Mouse (Mus musculus) erythroblast, embryonic 14.5 days (primary cell): ENCODE data around the gene Gm10961. TPM values are rescaled to one million over a fixed set of nuclear protein-coding genes. Genes with fewer than 3 reads are reported as not detected.
"Not testable (repeated sequence)": the region's sequence is repeated elsewhere in the genome, so short reads cannot be mapped to it uniquely, and the experiment has no call there.

Experiments used
- H3K27me3 ChIP-seq: 2 replicates; pipeline ENCODE4 v1.6.1; 2012; ENCODE audit warnings: inconsistent platforms; ENCODE audit not compliant: control insufficient read depth
- H3K36me3 ChIP-seq: 2 replicates; pipeline ENCODE4 v1.6.1; 2012; ENCODE audit warnings: mild to moderate bottlenecking, inconsistent platforms; ENCODE audit not compliant: control insufficient read depth
- H3K4me1 ChIP-seq: 2 replicates; pipeline ENCODE4 v1.6.1; 2012; ENCODE audit warnings: inconsistent platforms; ENCODE audit not compliant: control insufficient read depth
- H3K4me3 ChIP-seq: replicated peaks from 2 replicates; pipeline ENCODE3; 2012; ENCODE audit warnings: moderate library complexity, mild to moderate bottlenecking, inconsistent platforms
- H3K9me3 ChIP-seq: 2 replicates; pipeline ENCODE4 v1.6.1; 2012; ENCODE audit warnings: low read length, inconsistent platforms, mixed read lengths; ENCODE audit not compliant: control insufficient read depth
- GATA1 ChIP-seq: IDR thresholded peaks from 2 replicates; pipeline ENCODE4 v1.6.1; 2012; ENCODE audit warnings: low read length, inconsistent platforms, mixed read lengths
- TAL1 ChIP-seq: IDR thresholded peaks from 3 replicates; pipeline ENCODE4 v1.6.1; 2012; ENCODE audit warnings: low read length, inconsistent platforms, mixed read lengths
- polyA plus RNA-seq: library from polyadenylated mRNA; stranded (reverse); fragments of >175 nt; gene quantifications from 2 replicates; pipeline ENCODE4 v1.2.3, GENCODE M21; 2012

Gm10961 gene
- polyA plus RNA-seq, 1 experiment = not detected

GRCm38 (mm10) chr3:107637606-107638172 is 6.6 kb downstream of the Gm10961 start:
- Histone ChIP-seq H3K4me1 (no peaks in the 10 kb centered on the region), H3K27me3 (no peaks in the 10 kb centered on the region; the same call in 1 of the 2 replicates), H3K36me3 (no peaks in the 10 kb centered on the region), H3K9me3 (no peaks in the 10 kb centered on the region), H3K4me3 (no peak overlapping the region)
- no peak for TF ChIP-seq GATA1
- no peak for TF ChIP-seq TAL1

DNA sequence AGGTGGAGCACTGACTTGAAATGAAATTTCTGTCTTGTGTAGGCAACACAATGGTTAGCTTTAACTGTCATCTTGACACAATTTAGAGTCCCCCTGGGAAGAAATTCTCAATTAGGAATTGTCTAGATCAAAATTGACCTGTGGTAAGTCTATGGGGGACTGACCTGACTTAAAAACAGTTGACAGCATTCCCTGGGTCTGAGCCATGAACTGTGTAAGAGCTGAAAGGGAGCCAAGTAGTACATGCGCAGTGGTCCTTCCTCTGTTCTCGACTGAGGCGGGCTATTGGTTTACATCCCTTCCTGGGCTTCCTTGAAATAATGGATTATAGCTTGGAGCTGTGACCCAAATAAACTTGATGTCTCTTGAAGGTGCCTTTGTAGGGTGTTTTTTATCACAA is 15.8 kb downstream of the Gm10961 start:
- Histone ChIP-seq H3K36me3 (no peaks in the 10 kb centered on the region), H3K27me3 (no peaks in the 10 kb centered on the region), H3K9me3 (peaks cover 2% of the 10 kb centered on the region; the same call in 1 of the 2 replicates), H3K4me3 (no peak overlapping the region), H3K4me1 (no peaks in the 10 kb centered on the region)
- TF ChIP-seq TAL1 (no peak), GATA1 (no peak)

DNA sequence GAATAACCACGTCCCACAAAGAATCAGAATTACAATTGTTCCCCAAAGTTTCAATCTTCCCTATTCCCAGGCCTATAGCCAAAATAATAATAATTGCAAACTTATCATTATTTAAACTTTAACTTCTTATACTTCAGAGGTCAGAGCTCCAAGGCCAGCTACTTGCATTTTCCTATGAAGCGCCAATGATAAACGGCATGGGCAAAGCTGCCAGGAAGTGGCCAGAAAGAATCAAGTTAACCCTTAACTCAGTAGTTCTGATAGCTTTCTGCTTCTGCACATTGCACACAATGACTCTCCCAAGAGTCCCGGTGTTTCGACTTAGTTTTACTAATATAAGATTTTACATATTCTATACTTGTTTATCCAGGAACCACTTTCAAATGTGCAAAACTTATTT is 19.2 kb downstream of the Gm10961 start:
- not testable (repeated sequence) for H3K4me3 ChIP-seq, H3K36me3 ChIP-seq, H3K4me1 ChIP-seq, H3K27me3 ChIP-seq, H3K9me3 ChIP-seq

- Histone ChIP-seq H3K27me3 (no peaks in the 10 kb centered on the region), H3K9me3 (no peaks in the 10 kb centered on the region), H3K4me1 (no peaks in the 10 kb centered on the region), H3K36me3 (no peaks in the 10 kb centered on the region), H3K4me3 (no peak overlapping the region)
- TF ChIP-seq GATA1 (no peak), TAL1 (no peak)
These were observed 21.8 kb downstream of the Gm10961 start for GRCm38 (mm10) chr3:107652968-107653367.

DNA sequence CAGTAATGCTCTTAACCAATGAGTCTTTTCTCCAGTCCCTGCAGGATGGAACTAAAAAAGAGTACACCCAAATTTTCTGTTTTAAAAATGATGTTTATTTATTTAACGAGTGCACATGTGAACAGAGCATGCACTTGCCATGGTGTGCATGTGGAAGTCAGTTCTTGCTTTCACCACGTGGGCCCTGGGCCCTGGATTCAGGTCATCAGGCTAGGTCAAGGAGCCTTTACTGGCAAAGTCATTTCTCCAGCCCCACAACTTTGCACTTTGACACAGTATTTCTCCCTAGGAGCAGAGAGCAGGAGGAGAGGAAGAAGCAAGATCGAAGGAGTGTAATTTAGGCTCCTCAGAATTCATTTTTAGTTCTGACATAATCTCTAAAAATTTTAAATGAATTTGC is 23.7 kb downstream of the Gm10961 start:
- Histone ChIP-seq H3K36me3 (peaks cover 4% of the 10 kb centered on the region), H3K4me1 (no peaks in the 10 kb centered on the region), H3K4me3 (no peak overlapping the region), H3K9me3 (no peaks in the 10 kb centered on the region), H3K27me3 (no peaks in the 10 kb centered on the region)
- TF ChIP-seq GATA1 = no peak

DNA sequence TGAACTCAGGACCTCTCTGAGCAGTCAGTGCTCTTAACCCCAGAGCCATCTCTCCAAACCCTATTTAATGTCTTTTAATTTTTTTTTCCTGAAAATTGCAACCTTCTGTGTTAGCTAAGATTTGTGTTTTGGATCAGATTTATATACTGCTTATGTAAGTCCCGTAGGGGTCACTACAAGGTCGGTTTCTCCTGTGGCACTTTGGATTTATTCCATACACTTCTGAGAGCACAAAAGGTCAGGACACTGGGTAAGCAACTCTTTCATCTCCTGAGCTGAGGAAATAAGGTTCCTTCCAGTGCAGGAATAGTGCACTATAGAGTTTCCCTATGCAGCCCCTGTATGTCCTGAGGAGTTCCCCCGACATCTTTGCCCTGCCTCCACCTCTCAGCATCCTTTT is 24.4 kb downstream of the Gm10961 start:
- Histone ChIP-seq H3K36me3 (peaks cover 10% of the 10 kb centered on the region), H3K9me3 (no peaks in the 10 kb centered on the region), H3K27me3 (no peaks in the 10 kb centered on the region), H3K4me1 (no peaks in the 10 kb centered on the region), H3K4me3 (no peak overlapping the region)
- TF ChIP-seq TAL1 (no peak), GATA1 (no peak)

GRCm38 (mm10) chr3:107656151-107656550 is 25.0 kb downstream of the Gm10961 start:
- TF ChIP-seq TAL1 (no peak), GATA1 (no peak)
- Histone ChIP-seq H3K36me3 (peaks cover 15% of the 10 kb centered on the region), H3K9me3 (no peaks in the 10 kb centered on the region), H3K4me1 (no peaks in the 10 kb centered on the region), H3K4me3 (no peak overlapping the region), H3K27me3 (no peaks in the 10 kb centered on the region)

GRCm38 (mm10) chr3:107656888-107657287 is 25.8 kb downstream of the Gm10961 start:
- no peak overlapping the region for H3K4me3 ChIP-seq
- H3K4me1 ChIP-seq = no peaks in the 10 kb centered on the region
- peaks cover 19% of the 10 kb centered on the region for H3K36me3 ChIP-seq
- H3K27me3 ChIP-seq = no peaks in the 10 kb centered on the region
- TF ChIP-seq TAL1 (no peak), GATA1 (no peak)
- no peaks in the 10 kb centered on the region for H3K9me3 ChIP-seq

DNA sequence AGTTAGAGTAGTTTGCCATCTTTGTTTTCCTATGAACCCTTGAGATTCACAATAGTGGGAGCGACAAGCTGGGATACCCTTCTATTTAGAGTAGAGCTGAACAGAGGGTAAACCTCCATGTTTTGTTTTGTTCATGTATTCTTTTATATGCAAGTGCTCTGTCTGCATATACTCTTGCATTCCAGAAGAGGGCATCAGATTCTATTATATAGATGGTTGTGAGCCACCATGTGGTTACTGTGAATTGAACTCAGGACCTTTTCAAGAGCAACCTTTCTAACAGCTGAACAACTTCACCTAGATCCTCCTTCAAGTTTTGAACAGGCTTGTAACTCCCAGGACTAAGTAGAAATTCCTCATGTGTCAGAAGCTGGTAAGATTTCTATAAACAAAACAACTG is 27.9 kb downstream of the Gm10961 start:
- Histone ChIP-seq H3K36me3 (peaks cover 39% of the 10 kb centered on the region), H3K4me3 (no peak overlapping the region), H3K4me1 (no peaks in the 10 kb centered on the region), H3K27me3 (no peaks in the 10 kb centered on the region), H3K9me3 (no peaks in the 10 kb centered on the region)
- no peak for TF ChIP-seq GATA1
- no peak for TF ChIP-seq TAL1

DNA sequence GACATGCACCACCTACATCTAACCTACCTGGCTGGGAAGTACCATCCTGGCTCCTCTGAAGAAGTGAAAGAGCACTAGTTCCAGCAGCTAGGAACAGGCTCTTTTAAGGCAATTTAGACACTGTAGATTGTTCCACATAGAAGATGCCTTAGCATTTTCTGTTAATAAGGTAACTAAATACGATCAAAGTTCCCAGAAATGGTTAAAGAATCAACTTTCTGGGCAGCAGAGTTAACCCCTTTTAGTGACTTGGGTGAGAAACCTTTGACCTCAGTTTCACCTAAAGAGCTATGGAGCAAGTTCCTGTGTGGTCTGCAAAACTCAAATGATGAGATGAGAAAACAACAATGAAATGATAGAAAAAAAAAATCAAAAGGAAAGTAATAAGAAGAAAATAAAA is 33.5 kb downstream of the Gm10961 start:
- H3K4me3 ChIP-seq = no peak overlapping the region
- no peaks in the 10 kb centered on the region for H3K9me3 ChIP-seq
- no peaks in the 10 kb centered on the region for H3K27me3 ChIP-seq
- no peaks in the 10 kb centered on the region for H3K4me1 ChIP-seq
- TF ChIP-seq GATA1 (no peak), TAL1 (no peak)
- peaks cover 93% of the 10 kb centered on the region for H3K36me3 ChIP-seq
